8 mouse cellular contexts compared by ENCODE assay signal in genomic region chr16:13672386-13672898, GRCm38 (mm10). TPM values are rescaled to one million over a fixed set of nuclear protein-coding genes. Genes with fewer than 3 reads are reported as not detected.
A peak's percentile ranks its signal among the peaks of the same experiment; 100 is the strongest.
DNase-seq lines count a peak whose midpoint lies in the region; ATAC-seq and TF ChIP-seq lines count a peak whose summit lies in the region.

No protein-coding gene starts in this region.

- TF ChIP-seq POLR2A in limb, embryonic 14.5 days (IDR thresholded peaks at IDR 0.05; ENCODE audit: borderline replicate concordance, extremely low read depth, insufficient read depth, insufficient read length) = no peak

- peak; percentile 64 for ATAC-seq in common myeloid progenitor, adult 5-6 weeks (replicated peaks; ENCODE audit: low read depth, poor library complexity, severe bottlenecking)
- peak; percentile 76 for ATAC-seq in intestine, embryonic 15.5 days
- peak; percentile 31; the same call in 1 of the 2 replicates for ATAC-seq in limb, embryonic 14.5 days (ENCODE audit: low FRiP score, low read depth)
- ATAC-seq in midbrain, embryonic 15.5 days (replicated peaks) = peak; percentile 5; the same call in 1 of the 2 replicates

- peak overlapping the region; percentile 87 for H3K4me3 ChIP-seq in intestine, embryonic 15.5 days (replicated peaks)
- peak overlapping the region; percentile 97 for H3K4me3 ChIP-seq in limb, embryonic 14.5 days (replicated peaks; ENCODE audit: low read length)
- peak overlapping the region; percentile 95 for H3K4me3 ChIP-seq in midbrain, embryonic 15.5 days

- H3K9me3 ChIP-seq in intestine, embryonic 15.5 days = no peaks in the 10 kb centered on the region
- H3K9me3 ChIP-seq in limb, embryonic 14.5 days (ENCODE audit: control insufficient read depth, low read length) = no peaks in the 10 kb centered on the region
- no peaks in the 10 kb centered on the region for H3K9me3 ChIP-seq in midbrain, embryonic 15.5 days

- peak; percentile 13 to 29 for DNase-seq in left cerebral cortex, adult 18-20 months (ENCODE audit: low spot score in 2 of 2)
- DNase-seq in left cerebral cortex, adult 11 months (ENCODE audit: low spot score) = no peak
- DNase-seq in gastrocnemius, postnatal 36 days = peak; percentile 39 to 56
- DNase-seq in limb, embryonic 14.5 days (ENCODE audit: low spot score) = peak; percentile 53
- peak; percentile 39 to 54 for DNase-seq in spleen, postnatal 14 days (ENCODE audit: low spot score in 2 of 2)

- peak overlapping the region; percentile 86 for H3K9ac ChIP-seq in intestine, embryonic 15.5 days
- H3K9ac ChIP-seq in limb, embryonic 14.5 days (ENCODE audit: low read depth, low read length, severe bottlenecking) = peak overlapping the region; percentile 92
- peak overlapping the region; percentile 91 for H3K9ac ChIP-seq in midbrain, embryonic 15.5 days

- intact Hi-C loops in gastrocnemius, postnatal 36 days (cut with DNase I) = no loop called here

- under 1% methylated on average over 20 of the region's 20 CpGs for WGBS in intestine, embryonic 15.5 days
- WGBS in limb, embryonic 14.5 days = 3% methylated on average over 20 of the region's 20 CpGs
- 1% methylated on average over 20 of the region's 20 CpGs for WGBS in midbrain, embryonic 15.5 days

- H3K4me2 ChIP-seq in intestine, embryonic 15.5 days (replicated peaks) = peak overlapping the region; percentile 60
- peak overlapping the region; percentile 53 for H3K4me2 ChIP-seq in limb, embryonic 14.5 days (replicated peaks; ENCODE audit: low read depth, low read length, severe bottlenecking)
- H3K4me2 ChIP-seq in midbrain, embryonic 15.5 days = peak overlapping the region; percentile 71

- H3K4me1 ChIP-seq in intestine, embryonic 15.5 days (replicated peaks) = peaks cover 1% of the 10 kb centered on the region; the same call in 1 of the 2 replicates
- H3K4me1 ChIP-seq in limb, embryonic 14.5 days (ENCODE audit: control insufficient read depth, insufficient read depth, low read length) = peaks cover 9% of the 10 kb centered on the region
- H3K4me1 ChIP-seq in midbrain, embryonic 15.5 days = peaks cover 14% of the 10 kb centered on the region

- no peaks in the 10 kb centered on the region for H3K27me3 ChIP-seq in intestine, embryonic 15.5 days (replicated peaks)
- no peaks in the 10 kb centered on the region for H3K27me3 ChIP-seq in limb, embryonic 14.5 days (ENCODE audit: control insufficient read depth, insufficient read depth, low read length)
- H3K27me3 ChIP-seq in midbrain, embryonic 15.5 days (replicated peaks) = no peaks in the 10 kb centered on the region

- H3K36me3 ChIP-seq in intestine, embryonic 15.5 days = peaks cover 13% of the 10 kb centered on the region; the same call in 1 of the 2 replicates
- H3K36me3 ChIP-seq in limb, embryonic 14.5 days (ENCODE audit: control insufficient read depth, insufficient read depth, low read length) = peaks cover 13% of the 10 kb centered on the region
- peaks cover 14% of the 10 kb centered on the region for H3K36me3 ChIP-seq in midbrain, embryonic 15.5 days (replicated peaks)

- peak overlapping the region; percentile 81 for H3K27ac ChIP-seq in intestine, embryonic 15.5 days
- H3K27ac ChIP-seq in limb, embryonic 14.5 days (replicated peaks; ENCODE audit: low read depth, low read length) = peak overlapping the region; percentile 65; the same call in 1 of the 2 replicates
- H3K27ac ChIP-seq in midbrain, embryonic 15.5 days = peak overlapping the region; percentile 77

RNA-seq across cellular contexts. Expression of gene 3110001I22Rik, which starts 0.7 kb away (rescaled TPM):
- total RNA-seq in left cerebral cortex, adult 18-20 months (2021) = 1 to 10 TPM; 3.5 to 4.0 TPM
- 12.2 and 18.5 TPM in 2 replicates for total RNA-seq in common myeloid progenitor, adult 5-6 weeks (2017)
- 1 to 10 TPM; 1.5 to 2.2 TPM for total RNA-seq in gastrocnemius, postnatal 36 days (2021)
- 3.7 and 4.7 TPM in 2 replicates for polyA plus RNA-seq in intestine, embryonic 15.5 days (2015; fragmentation: Nextera tagmentation; extraction: Ambion mirVana)
- 2.8 and 4.3 TPM in 2 replicates for polyA plus RNA-seq in limb, embryonic 14.5 days (2012; rRNA removed)
- polyA plus RNA-seq in limb, embryonic 14.5 days (2014; fragmentation: Nextera tagmentation; extraction: Ambion mirVana) = 5.2 and 5.9 TPM in 2 replicates
- 6.5 and 7.4 TPM in 2 replicates for polyA plus RNA-seq in midbrain, embryonic 15.5 days (2015; fragmentation: Nextera tagmentation; extraction: Ambion mirVana)

RNA-seq across cellular contexts. Expression of gene Bfar, which starts 0.8 kb away (rescaled TPM):
- 10 to 100 TPM; 32.6 to 36.7 TPM for total RNA-seq in left cerebral cortex, adult 18-20 months (2021)
- total RNA-seq in common myeloid progenitor, adult 5-6 weeks (2017) = 42.0 and 55.5 TPM in 2 replicates
- total RNA-seq in gastrocnemius, postnatal 36 days (2021) = 10 to 100 TPM; 29.7 to 35.0 TPM
- polyA plus RNA-seq in intestine, embryonic 15.5 days (2015; fragmentation: Nextera tagmentation; extraction: Ambion mirVana) = 38.1 and 38.7 TPM in 2 replicates
- polyA plus RNA-seq in limb, embryonic 14.5 days (2012; rRNA removed) = 45.8 and 52.0 TPM in 2 replicates
- 49.8 and 55.7 TPM in 2 replicates for polyA plus RNA-seq in limb, embryonic 14.5 days (2014; fragmentation: Nextera tagmentation; extraction: Ambion mirVana)
- 54.9 and 56.4 TPM in 2 replicates for polyA plus RNA-seq in midbrain, embryonic 15.5 days (2015; fragmentation: Nextera tagmentation; extraction: Ambion mirVana)

RNA-seq across cellular contexts. Expression of gene Parn, which starts 4.5 kb away (rescaled TPM):
- total RNA-seq in left cerebral cortex, adult 18-20 months (2021) = 10 to 100 TPM; 22.4 to 24.3 TPM
- total RNA-seq in common myeloid progenitor, adult 5-6 weeks (2017) = 57.2 and 72.2 TPM in 2 replicates
- 1 to 10 TPM; 5.5 to 7.5 TPM for total RNA-seq in gastrocnemius, postnatal 36 days (2021)
- polyA plus RNA-seq in intestine, embryonic 15.5 days (2015; fragmentation: Nextera tagmentation; extraction: Ambion mirVana) = 38.6 and 38.7 TPM in 2 replicates
- 23.2 and 23.5 TPM in 2 replicates for polyA plus RNA-seq in limb, embryonic 14.5 days (2012; rRNA removed)
- 39.7 and 41.1 TPM in 2 replicates for polyA plus RNA-seq in limb, embryonic 14.5 days (2014; fragmentation: Nextera tagmentation; extraction: Ambion mirVana)
- polyA plus RNA-seq in midbrain, embryonic 15.5 days (2015; fragmentation: Nextera tagmentation; extraction: Ambion mirVana) = 30.2 and 31.2 TPM in 2 replicates

RNA-seq across cellular contexts. Expression of gene Pla2g10, which starts 58.3 kb away (rescaled TPM):
- total RNA-seq in left cerebral cortex, adult 18-20 months (2021) = not detected
- not detected in 2 replicates for total RNA-seq in common myeloid progenitor, adult 5-6 weeks (2017)
- not detected for total RNA-seq in gastrocnemius, postnatal 36 days (2021)
- polyA plus RNA-seq in intestine, embryonic 15.5 days (2015; fragmentation: Nextera tagmentation; extraction: Ambion mirVana) = 4.8 and 7.9 TPM in 2 replicates
- polyA plus RNA-seq in limb, embryonic 14.5 days (2012; rRNA removed) = 0.12 and 0.19 TPM in 2 replicates
- polyA plus RNA-seq in limb, embryonic 14.5 days (2014; fragmentation: Nextera tagmentation; extraction: Ambion mirVana) = 0.26 TPM in 1 of 2 replicates, not detected in the other
- 0.39 and 0.42 TPM in 2 replicates for polyA plus RNA-seq in midbrain, embryonic 15.5 days (2015; fragmentation: Nextera tagmentation; extraction: Ambion mirVana)

Comparison
In these comparisons a context has a peak if more than half of its experiments do, and no peak if none do; other contexts are left out.
1. ATAC-seq: peak in every context shown above with its lines; median percentile 76 in intestine, embryonic 15.5 days; 64 in common myeloid progenitor, adult 5-6 weeks; 31 in limb, embryonic 14.5 days; 5 in midbrain, embryonic 15.5 days.